Mouse (Mus musculus): ENCODE results near the gene Apoa1.

Gene Apoa1

DNA sequence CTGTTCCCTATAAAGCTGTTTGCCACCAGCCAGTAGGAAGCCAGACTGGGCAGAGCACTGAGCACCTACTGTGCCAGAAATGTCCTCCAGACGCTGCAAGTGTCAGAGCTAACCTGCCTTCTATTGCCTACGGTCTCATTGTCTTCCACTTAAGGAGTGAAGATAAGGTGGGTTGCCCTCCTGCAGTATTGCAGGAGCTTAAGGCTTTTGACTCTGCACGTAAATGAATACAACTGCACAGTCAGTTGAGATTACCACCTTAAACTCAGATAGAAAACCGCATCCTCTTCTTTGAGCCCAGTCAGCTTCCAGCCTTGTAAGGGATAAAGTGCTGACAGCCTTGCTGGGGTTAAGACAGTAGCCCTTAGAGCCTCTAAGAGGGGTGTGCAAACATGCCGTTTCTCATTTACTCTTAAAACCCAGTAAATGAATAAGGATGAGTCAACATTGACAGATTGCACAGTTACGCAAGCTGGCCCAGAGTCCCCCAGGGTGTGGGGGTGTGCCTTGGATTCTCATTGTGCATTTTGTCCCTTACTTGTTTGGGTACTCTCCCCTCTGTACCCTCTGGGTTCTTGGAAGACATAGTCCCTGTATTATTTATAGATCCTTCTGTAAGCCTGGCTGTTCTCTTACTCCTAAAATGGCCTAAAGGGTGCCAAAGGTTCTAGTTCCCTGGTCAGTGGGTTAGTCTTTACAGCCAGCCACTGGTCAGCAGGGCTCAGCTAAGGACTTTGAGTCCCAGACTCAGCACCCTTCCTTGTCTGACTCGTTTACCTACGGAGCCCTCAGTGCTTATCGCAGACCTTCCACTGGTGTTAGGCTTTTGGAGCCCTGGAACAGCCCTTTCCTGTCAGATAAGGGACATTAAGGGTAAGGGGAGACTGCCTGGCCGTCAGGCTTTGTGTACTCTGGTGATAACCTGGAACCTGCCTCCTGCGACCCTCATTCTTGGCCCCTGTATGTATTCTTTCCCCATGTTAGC lies 12.8 kb upstream of the Apoa1 start:
- DNase-seq: peak; percentile 32 to 45

- no peak for DNase-seq
These were observed 11.5 kb upstream of the Apoa1 start for GRCm38 (mm10) chr9:46216744-46217470.

GRCm38 (mm10) chr9:46218176-46218575 lies 10.2 kb upstream of the Apoa1 start:
- no peak for DNase-seq

GRCm38 (mm10) chr9:46223090-46223489 lies 5.3 kb upstream of the Apoa1 start:
- DNase-seq: no peak

DNA sequence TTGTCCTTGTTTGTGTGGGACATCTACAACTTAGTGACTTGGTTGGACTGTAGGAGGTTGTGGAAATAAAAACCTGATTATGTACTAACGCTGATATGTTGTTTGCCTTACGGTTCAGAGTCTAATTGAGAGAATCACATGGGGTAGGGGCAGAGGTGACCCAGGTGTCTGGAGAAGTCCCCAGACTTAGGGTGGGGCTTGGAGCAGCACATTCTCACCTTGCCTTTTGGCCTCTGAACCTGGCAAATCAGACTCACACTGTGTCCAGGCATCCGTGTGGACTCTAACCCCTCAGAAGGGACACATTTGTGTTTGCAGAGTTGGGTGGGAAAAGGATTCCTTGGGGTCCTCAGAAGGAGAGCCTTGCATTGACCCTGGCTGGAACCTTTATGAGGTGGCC lies 4.3 kb upstream of the Apoa1 start:
- no peak for DNase-seq

DNA sequence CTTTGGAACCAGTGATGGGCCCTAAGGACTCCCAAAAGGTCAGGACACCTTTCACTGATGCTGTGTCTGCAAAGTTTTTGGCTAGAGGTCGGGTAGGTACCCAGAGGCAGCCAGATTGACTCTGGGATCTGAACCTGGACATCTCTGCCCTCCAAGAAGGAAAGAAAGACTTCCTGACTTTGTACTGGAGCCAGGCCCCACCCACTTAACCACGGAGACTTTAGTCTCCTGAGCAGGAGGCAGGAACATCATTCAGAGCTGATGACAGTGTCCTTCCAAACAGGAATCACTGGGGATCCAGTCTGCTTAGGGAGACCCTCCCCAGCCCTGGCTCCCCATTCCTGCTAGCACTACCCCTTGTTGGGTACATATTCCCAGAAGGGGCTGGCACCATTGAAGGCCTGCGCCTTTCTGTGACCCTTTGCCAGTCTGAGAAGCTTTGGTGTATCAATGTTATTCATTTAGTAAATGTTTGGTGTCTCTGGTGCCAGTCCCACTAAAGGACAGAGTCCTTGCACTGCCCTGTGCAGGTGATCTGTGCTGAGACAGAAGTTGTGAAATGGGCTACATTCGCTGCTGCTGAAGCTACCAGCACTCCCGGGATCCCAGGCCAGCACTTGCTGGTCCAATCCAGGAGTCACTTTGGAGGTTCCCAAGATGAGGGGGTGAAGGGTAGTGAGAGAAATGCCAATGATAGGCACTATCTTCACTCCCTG lies 3.3 kb upstream of the Apoa1 start:
- DNase-seq: no peak

GRCm38 (mm10) chr9:46227064-46227614 lies 1.2 kb upstream of the Apoa1 start:
- no peak for DNase-seq

DNA sequence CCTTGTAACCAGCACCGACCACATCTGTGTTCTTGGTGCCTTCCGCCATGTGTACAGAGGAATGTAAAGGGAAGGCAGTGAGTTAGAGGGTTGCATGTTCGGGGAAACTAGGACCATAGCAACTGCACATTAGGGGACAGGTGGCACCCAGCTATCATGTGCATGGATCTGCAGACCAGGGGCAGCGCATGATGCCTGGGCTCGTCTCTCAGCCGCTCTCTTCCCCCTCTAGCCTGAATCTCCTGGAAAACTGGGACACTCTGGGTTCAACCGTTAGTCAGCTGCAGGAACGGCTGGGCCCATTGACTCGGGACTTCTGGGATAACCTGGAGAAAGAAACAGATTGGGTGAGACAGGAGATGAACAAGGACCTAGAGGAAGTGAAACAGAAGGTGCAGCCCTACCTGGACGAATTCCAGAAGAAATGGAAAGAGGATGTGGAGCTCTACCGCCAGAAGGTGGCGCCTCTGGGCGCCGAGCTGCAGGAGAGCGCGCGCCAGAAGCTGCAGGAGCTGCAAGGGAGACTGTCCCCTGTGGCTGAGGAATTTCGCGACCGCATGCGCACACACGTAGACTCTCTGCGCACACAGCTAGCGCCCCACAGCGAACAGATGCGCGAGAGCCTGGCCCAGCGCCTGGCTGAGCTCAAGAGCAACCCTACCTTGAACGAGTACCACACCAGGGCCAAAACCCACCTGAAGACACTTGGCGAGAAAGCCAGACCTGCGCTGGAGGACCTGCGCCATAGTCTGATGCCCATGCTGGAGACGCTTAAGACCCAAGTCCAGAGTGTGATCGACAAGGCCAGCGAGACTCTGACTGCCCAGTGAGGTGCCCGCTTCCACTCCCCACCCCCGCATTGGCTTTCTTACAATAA lies 1.4 kb downstream of the Apoa1 start:
- peak; percentile 89 to 93 for DNase-seq

DNA sequence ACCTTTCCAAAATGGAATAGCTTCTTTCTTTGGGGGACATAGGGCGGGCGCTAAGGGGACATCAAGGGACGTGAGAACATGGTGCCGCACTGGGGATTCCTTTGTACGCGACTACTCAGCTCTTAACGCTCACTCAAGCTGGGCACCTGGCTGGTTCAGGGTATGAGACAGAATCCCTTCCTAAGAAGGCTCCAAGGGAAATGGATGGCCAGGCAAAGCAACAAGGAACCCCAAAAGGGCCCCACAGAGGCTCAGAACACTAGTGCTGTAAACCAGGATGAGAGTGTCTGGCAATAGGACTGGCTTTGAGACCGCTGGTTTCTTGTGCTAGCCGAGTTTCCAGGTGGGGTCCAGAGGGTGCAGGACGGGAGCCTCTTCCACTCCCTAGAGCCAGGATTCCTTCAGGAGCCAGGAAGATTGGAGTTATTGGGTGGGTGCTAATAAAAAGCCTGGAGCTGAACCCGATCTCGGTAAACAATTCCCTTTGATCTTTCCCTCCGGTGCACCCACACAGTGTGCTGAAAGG lies 2.1 kb downstream of the Apoa1 start:
- no peak for DNase-seq

DNA sequence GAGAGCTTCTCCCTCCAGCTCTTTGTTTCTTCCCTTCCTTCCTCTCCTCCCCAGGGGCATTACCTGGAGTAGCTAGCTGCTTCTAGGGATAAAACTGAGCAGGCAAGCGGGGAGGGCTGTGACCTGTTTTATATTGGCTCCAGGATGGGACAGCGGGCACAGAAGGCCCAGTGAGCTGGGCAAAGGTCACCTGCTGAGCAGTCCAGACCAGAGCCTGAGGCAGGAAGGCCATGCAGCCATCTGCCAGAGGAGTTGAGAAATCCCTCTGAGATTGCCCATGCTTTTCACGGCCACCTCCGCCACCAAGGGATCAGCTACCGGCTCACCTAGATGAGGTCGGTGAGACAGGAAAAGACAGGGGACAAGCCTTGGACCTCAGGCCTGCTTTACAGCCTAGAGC lies 6.8 kb downstream of the Apoa1 start:
- DNase-seq: no peak

DNA sequence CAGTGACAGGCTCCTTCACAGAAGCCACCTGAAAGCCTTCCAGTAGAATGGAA lies 7.0 kb downstream of the Apoa1 start, which contains the start of gene Apoc3:
TSS of gene Apoc3 (minus strand) at position 41 of the 53 bp plus-strand sequence.
- DNase-seq: no peak

GRCm38 (mm10) chr9:46235649-46236048 lies 7.3 kb downstream of the Apoa1 start:
- DNase-seq: no peak

DNA sequence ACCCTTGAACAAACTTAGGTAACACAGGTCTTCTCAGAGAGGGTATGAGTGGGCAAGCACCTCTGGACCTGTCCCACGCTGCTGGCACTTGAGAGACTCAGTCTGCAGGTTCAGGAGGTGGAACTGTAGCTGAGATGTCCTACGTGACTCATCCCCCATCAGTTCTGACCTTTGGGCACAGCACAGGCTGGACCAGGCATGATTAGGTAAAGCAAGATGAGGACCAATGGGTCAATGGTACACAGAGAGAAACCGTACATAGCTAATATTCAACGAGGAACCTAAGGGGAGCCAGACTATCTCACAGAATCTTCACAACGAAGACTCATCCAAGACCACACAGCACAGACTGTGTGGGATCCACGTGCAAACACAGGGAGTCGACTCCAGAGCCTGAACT lies 10.5 kb downstream of the Apoa1 start:
- DNase-seq: no peak

DNA sequence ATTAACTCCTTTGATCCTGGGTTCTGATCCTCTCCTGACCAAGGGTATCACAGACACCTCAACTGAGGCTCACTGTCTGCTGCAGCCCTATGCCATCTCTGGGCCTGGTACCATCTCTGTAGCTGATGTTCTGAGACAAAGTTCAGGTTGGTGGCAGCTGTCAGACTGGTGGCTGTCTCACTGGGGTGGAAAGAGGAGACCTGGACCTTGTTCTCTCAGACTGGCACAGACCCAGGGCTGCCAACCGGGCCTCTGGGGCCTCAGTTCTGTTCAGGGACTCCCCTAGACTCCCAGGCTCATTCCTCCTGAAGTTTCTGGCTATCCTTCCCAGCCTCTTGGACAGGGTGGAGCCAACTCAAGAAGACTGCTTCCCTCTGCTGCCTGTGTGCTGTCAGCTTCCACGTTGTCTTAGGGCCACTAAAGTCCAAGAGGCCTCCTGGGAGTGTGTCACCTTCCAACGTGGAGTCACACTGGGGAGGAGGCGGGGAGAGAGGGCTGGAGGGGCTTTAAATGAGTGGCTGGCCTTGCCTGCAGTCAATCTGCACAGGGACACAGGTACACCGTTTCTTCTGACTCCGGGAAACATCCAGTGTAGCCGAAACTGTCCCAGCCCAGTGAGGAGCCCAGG lies 12.3 kb downstream of the Apoa1 start, which contains the start of gene Apoa4:
TSS of gene Apoa4 (plus strand) at position 171 of the 628 bp plus-strand sequence.
- DNase-seq: no peak

DNA sequence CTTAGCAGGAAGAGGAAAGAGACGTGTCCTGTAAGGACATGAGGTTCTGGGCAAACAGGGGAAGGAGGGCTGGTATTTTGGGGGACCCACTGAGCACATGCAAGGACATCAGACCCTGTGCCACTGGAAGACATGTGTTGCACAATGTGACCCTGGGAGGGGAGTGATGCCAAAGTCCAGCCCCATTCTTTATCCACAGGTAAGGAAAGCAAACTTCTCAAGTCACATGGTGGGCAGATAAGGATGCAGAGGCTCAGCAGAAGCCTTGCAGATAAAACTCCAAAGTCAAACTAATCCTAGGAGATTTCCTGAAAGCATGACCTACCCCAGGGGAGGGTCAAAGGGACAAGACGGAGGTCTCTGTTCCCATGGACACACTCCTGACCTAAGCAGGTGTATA lies 13.4 kb downstream of the Apoa1 start:
- DNase-seq: no peak

DNA sequence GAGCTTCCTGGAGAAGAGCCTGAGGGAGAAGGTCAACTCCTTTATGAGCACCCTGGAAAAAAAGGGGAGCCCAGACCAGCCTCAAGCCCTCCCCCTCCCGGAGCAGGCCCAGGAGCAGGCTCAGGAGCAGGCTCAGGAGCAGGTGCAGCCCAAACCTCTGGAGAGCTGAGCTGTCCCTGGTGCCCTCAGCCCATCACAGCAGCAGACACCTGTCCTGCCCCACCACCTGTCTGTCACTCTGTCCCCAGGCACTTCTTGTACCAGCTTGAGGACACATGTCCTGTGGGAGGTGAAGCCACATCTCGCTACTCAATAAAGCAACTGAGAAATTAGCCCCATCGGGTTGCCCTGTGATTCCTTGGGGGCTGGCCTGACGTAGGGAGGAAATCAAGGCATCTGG lies 14.7 kb downstream of the Apoa1 start:
- DNase-seq: no peak

DNA sequence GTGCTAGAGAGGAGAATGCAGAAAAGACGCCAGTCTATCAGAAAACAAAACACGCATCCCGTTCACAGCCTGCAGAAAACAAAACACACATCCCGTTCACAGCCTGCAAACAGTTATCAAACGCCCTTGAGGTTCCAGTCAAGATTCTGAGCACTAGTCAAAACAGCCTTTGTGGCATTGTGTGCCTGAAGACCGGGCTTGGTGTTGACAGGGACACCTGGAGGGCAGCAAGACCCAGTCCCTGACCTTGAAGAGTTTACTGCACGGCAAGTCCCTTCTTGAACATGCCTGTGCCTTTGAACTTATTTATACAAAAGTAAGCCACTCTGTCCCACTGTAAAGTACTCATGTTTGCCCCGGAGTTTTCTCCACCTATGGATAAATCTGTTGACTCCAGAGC lies 15.2 kb downstream of the Apoa1 start:
- no peak for DNase-seq

- DNase-seq: peak; percentile 85 to 89
These were observed 18.5 kb downstream of the Apoa1 start for GRCm38 (mm10) chr9:46246752-46247324.

- DNase-seq: no peak
These were observed 27.8 kb downstream of the Apoa1 start for GRCm38 (mm10) chr9:46256177-46256576.

DNA sequence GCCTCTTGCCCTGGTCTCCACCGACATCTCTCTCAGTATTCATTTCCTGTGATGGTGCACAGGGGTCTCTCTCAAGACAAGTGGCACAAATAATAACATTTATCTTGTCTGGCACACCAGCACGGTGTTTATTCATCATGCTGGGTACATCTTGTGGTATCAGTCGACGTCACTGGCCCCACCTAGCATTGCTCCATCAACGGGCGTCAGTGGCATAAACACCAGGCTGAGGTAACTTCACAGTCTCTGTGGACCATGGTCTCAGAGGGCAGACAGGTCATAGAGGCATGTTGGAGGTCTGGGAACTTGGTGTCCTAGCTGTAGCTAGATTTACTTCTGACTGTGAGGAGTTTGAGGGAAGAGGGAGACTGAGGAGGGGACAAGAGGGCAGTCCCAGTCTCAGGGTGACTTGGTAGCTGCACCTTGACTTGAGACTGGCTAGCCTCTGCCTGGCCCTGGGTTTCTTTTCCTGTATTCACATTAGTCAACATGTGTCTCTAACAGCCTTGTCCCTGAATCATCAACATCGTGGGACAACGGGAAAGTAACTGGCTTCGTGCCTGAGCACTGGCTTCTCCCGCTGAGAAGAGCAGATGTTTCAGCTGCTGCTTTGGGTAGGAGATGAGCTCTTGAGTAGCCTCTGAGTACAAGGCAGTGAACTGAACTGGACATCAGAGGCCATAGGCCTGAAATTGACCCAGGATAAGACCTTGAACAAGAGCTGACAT lies 28.4 kb downstream of the Apoa1 start:
- DNase-seq: no peak

DNA sequence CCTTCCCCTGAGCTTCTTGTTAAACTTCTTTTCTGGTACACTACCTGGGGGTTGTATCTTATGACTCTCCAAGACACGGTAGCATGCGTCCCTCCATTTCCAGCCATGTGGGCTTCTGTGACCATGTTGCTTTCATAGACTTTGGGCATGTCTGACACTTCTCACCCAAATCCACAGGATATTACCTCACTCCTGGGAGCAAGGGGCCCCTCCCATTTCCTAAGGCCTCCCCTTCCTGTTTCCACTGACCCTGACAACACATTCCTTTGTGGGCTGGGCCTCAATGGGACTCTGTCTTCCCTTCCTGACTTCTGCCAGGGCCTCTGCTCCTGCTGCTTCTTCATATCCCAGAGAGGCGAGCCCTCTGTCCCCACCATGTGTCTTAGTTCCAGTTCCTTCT lies 29.2 kb downstream of the Apoa1 start:
- DNase-seq: no peak

Measured in cerebellum, postnatal 10 days (tissue).